Mouse (Mus musculus) heart, adult 2 months (tissue): ENCODE data around the gene Mob3b. TPM values are rescaled to one million over a fixed set of nuclear protein-coding genes. Genes with fewer than 3 reads are reported as not detected.

Experiments used
- DNase-seq, 2 experiments: peaks; one replicate each; pipeline ENCODE4 v3.0.0; 2021
- H3K27ac ChIP-seq: fragments of 200-600 bp; 2 replicates; pipeline ENCODE4 v1.8.1; 2022
- H3K27me3 ChIP-seq: fragments of 200-500 bp; 2 replicates; pipeline ENCODE4 v1.6.1; 2012; ENCODE audit warnings: mild to moderate bottlenecking, low read length, inconsistent platforms, mixed read lengths; ENCODE audit not compliant: control insufficient read depth, insufficient read depth
- H3K36me3 ChIP-seq: fragments of 200-500 bp; 2 replicates; pipeline ENCODE4 v1.6.1; 2012; ENCODE audit warnings: low read length, inconsistent platforms; ENCODE audit not compliant: control insufficient read depth, insufficient read depth
- H3K4me1 ChIP-seq: fragments of 200-500 bp; 2 replicates; pipeline ENCODE4 v1.6.1; 2011; ENCODE audit warnings: low read length; ENCODE audit not compliant: control insufficient read depth, insufficient read depth
- H3K4me3 ChIP-seq: fragments of 200-600 bp; 2 replicates; pipeline ENCODE4 v1.8.1; 2022
- H3K79me2 ChIP-seq: fragments of 200-500 bp; replicated peaks from 2 replicates; pipeline ENCODE4 v1.6.1; 2012; ENCODE audit warnings: mild to moderate bottlenecking, inconsistent platforms, low read length, moderate library complexity, mixed read lengths; ENCODE audit not compliant: control insufficient read depth, insufficient read depth
- H3K9ac ChIP-seq: fragments of 200-500 bp; 2 replicates; pipeline ENCODE4 v1.6.1; 2012; ENCODE audit warnings: low read depth, mild to moderate bottlenecking, control low read depth, inconsistent platforms, low read length, mixed read lengths
- CTCF ChIP-seq: fragments of 200-600 bp; IDR thresholded peaks from 2 replicates; pipeline ENCODE4 v1.8.1; 2022; ENCODE audit warnings: antibody characterized with exemption, mild to moderate bottlenecking, moderate library complexity
- EP300 ChIP-seq: fragments of 200-500 bp; IDR thresholded peaks from 2 replicates; pipeline ENCODE4 v1.6.1; 2011; ENCODE audit warnings: low read depth, low read length, control low read depth; ENCODE audit not compliant: insufficient read depth
- POLR2A ChIP-seq: fragments of 200-500 bp; IDR thresholded peaks from 2 replicates; pipeline ENCODE4 v1.6.1; 2011; ENCODE audit warnings: mild to moderate bottlenecking, low read depth, low read length, control low read depth; ENCODE audit not compliant: insufficient read depth
- WGBS: fragments of 180-500 bp; shearing (Covaris S2); methylation state at CpG from one replicate; pipeline ENCODE4 v1.1.7; 2018; 5-methylcytosine and 5-hydroxymethylcytosine counted together
- intact Hi-C: fragments of 180-260 bp; cut with DNase I; formaldehyde crosslinking; loops from one replicate; pipeline ENCODE4 v1.15.1; 2025
- polyA plus RNA-seq: library from polyadenylated mRNA; depleted of rRNA; stranded (reverse); fragments of >200 nt; gene quantifications from 2 replicates; pipeline ENCODE4 v1.2.3, GENCODE M21; 2012
- total RNA-seq, 2 experiments: library from RNA; stranded (reverse); gene quantifications; 2 replicates each; pipeline ENCODE4 v1.2.3; 2021

Gene Mob3b
- total and polyA plus RNA-seq, 3 experiments = 0.66 to 1.4 (median 1.2) TPM

DNA sequence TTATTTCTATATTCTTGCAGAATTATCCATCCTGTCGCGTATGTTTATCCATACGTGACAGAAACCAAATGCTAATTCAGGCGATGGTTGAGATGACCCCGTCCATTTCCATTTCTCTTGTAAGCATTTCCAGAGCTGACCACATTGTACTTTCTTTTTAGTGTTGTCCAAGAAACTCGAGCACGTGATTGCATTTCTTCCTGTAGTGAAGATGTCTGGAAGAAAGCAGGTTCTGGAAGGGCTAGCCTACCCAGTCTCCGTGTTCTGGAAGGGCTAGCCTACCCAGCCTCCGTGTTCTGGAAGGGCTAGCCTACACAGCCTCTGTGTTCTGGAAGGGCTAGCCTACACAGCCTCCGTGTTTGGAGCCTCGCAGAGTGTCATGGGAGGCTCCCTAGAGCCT is 33.3 kb downstream of the Mob3b start:
- TF ChIP-seq CTCF (no peak), POLR2A (no peak), EP300 (no peak)
- intact Hi-C loops = no loop called here
- 89% methylated on average over 11 of the region's 11 CpGs for WGBS

GRCm38 (mm10) chr4:35123087-35123486 is 34.2 kb downstream of the Mob3b start:
- H3K79me2 ChIP-seq = no peaks in the 10 kb centered on the region
- H3K9ac ChIP-seq = no peak overlapping the region
- H3K27me3 ChIP-seq = no peaks in the 10 kb centered on the region
- H3K4me1 ChIP-seq = no peaks in the 10 kb centered on the region
- H3K36me3 ChIP-seq = no peaks in the 10 kb centered on the region
- intact Hi-C loops = no loop called here
- DNase-seq = no peak
- no peak for TF ChIP-seq EP300
- no peak for TF ChIP-seq CTCF
- TF ChIP-seq POLR2A = no peak
- 87% methylated on average over 5 of the region's 5 CpGs for whole genome bisulfite sequencing
- H3K27ac ChIP-seq = no peak overlapping the region
- H3K4me3 ChIP-seq = no peak overlapping the region

More for the DNA sequence above, 33.3 kb downstream of the Mob3b start:
- H3K27me3 ChIP-seq = no peaks in the 10 kb centered on the region
- H3K79me2 ChIP-seq = no peaks in the 10 kb centered on the region
- no peaks in the 10 kb centered on the region for H3K36me3 ChIP-seq
- DNase-seq = no peak
- H3K4me3 ChIP-seq = no peak overlapping the region
- no peak overlapping the region for H3K27ac ChIP-seq
- no peak overlapping the region for H3K9ac ChIP-seq
- H3K4me1 ChIP-seq = no peaks in the 10 kb centered on the region

DNA sequence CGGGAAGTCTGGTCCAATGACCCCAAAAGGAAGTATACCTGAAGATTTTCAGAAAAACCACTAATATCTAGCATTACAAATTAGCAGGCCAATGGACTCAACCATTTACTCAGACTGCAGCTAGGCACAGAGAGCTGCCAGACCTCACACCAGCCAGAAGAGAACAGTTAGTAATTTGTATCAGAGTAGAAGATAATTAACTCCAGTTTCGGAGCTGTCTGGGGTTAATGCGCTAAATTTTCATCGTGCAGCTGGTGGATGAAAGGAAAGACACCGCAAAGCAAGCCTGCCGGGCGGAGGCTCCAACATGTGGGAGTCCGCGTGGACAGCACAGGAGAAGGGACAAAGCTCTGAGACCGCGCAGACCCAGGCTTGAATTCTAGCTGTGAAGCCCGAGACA is 36.2 kb downstream of the Mob3b start:
- no peak overlapping the region for H3K9ac ChIP-seq
- TF ChIP-seq EP300 = no peak
- no peak for TF ChIP-seq POLR2A
- no peak for TF ChIP-seq CTCF
- no peak overlapping the region for H3K27ac ChIP-seq
- WGBS = 76% methylated on average over 12 of the region's 12 CpGs
- no peaks in the 10 kb centered on the region for H3K27me3 ChIP-seq
- H3K4me1 ChIP-seq = no peaks in the 10 kb centered on the region
- H3K36me3 ChIP-seq = no peaks in the 10 kb centered on the region
- DNase-seq = no peak
- no peaks in the 10 kb centered on the region for H3K79me2 ChIP-seq
- no peak overlapping the region for H3K4me3 ChIP-seq
- intact Hi-C loops = no loop called here

- WGBS = 88% methylated on average over 8 of the region's 8 CpGs
- no peak for DNase-seq
- TF ChIP-seq CTCF = no peak
- TF ChIP-seq POLR2A = no peak
- TF ChIP-seq EP300 = no peak
- no peaks in the 10 kb centered on the region for H3K4me1 ChIP-seq
- no peaks in the 10 kb centered on the region for H3K27me3 ChIP-seq
- no peaks in the 10 kb centered on the region for H3K79me2 ChIP-seq
- intact Hi-C loops = no loop called here
- no peak overlapping the region for H3K9ac ChIP-seq
- H3K36me3 ChIP-seq = no peaks in the 10 kb centered on the region
- no peak overlapping the region for H3K27ac ChIP-seq
- no peak overlapping the region for H3K4me3 ChIP-seq
Observed at GRCm38 (mm10) chr4:35120575-35120974, 36.7 kb downstream of the Mob3b start.

GRCm38 (mm10) chr4:35120159-35120558 is 37.1 kb downstream of the Mob3b start:
- no peaks in the 10 kb centered on the region for H3K79me2 ChIP-seq
- intact Hi-C loops = no loop called here
- no peaks in the 10 kb centered on the region for H3K27me3 ChIP-seq
- no peak overlapping the region for H3K4me3 ChIP-seq
- H3K4me1 ChIP-seq = no peaks in the 10 kb centered on the region
- H3K27ac ChIP-seq = no peak overlapping the region
- DNase-seq = no peak
- TF ChIP-seq POLR2A = no peak
- no peak for TF ChIP-seq EP300
- no peak for TF ChIP-seq CTCF
- no peaks in the 10 kb centered on the region for H3K36me3 ChIP-seq
- WGBS = 44% methylated on average over 4 of the region's 4 CpGs
- H3K9ac ChIP-seq = no peak overlapping the region

GRCm38 (mm10) chr4:35118851-35119250 is 38.4 kb downstream of the Mob3b start:
- H3K9ac ChIP-seq = no peak overlapping the region
- H3K4me1 ChIP-seq = no peaks in the 10 kb centered on the region
- DNase-seq = no peak
- H3K4me3 ChIP-seq = no peak overlapping the region
- no peaks in the 10 kb centered on the region for H3K79me2 ChIP-seq
- H3K27me3 ChIP-seq = no peaks in the 10 kb centered on the region
- H3K27ac ChIP-seq = no peak overlapping the region
- WGBS = 76% methylated on average over 2 of the region's 2 CpGs
- TF ChIP-seq EP300 (no peak), CTCF (no peak), POLR2A (no peak)
- no peaks in the 10 kb centered on the region for H3K36me3 ChIP-seq
- intact Hi-C loops = no loop called here
